In the genomic region with DNA sequence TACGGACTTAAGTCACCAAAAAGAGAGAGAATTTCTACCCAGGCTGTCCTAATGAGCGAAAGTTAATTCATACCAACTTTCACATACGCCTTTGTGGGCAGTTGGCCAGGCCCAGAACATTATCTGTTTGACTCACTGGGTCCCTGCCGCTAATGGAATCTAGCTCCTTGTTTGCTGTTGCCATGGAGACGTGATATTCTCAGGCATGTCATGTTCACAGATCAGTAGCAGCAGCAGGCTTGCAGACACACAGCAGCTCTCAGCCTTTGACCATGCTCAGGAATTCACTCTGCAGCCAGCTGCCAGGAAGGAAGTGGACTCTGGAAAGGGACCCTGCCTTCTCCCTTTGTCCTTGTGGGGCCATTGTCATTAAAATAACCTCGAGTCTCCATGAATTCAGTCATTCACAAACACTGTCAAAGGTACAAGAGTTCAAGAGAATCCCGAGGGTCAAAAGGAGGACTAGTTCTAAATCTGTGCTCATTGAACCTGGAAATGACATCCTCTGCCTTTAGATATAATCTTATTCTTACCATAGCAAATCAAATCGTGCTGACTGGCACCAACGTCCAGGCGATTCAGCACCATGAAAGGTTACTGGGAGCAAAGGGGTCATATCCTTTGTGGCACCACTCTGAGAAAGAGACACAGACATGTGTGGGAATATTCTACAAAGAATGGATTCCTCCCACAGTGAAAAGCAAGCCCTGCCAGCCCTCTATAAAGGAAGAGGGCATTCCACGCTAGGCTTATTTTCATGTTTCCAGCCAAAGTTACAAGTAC, we compare ENCODE assay signal across 8 mouse cellular contexts.
DNase-seq lines count a peak whose midpoint lies in the region; ATAC-seq lines count a peak whose summit lies in the region.

No protein-coding gene starts in this region.

- H3K9ac ChIP-seq in kidney, embryonic 14.5 days (ENCODE audit: low read depth, low read length), result no peak overlapping the region
- H3K9ac ChIP-seq in limb, embryonic 11.5 days (ENCODE audit: low read length), result no peak overlapping the region
- H3K9ac ChIP-seq in midbrain, embryonic 15.5 days, result no peak overlapping the region

- H3K9me3 ChIP-seq in heart, embryonic 10.5 days, result no peaks in the 10 kb centered on the region
- no peaks in the 10 kb centered on the region for H3K9me3 ChIP-seq in kidney, embryonic 14.5 days (ENCODE audit: control insufficient read depth, low read length)
- no peaks in the 10 kb centered on the region for H3K9me3 ChIP-seq in limb, embryonic 11.5 days (ENCODE audit: control insufficient read depth, low read length)
- no peaks in the 10 kb centered on the region for H3K9me3 ChIP-seq in midbrain, embryonic 15.5 days

- no peak overlapping the region for H3K4me3 ChIP-seq in heart, embryonic 10.5 days
- H3K4me3 ChIP-seq in kidney, embryonic 14.5 days (ENCODE audit: low read length), result no peak overlapping the region
- H3K4me3 ChIP-seq in limb, embryonic 11.5 days (ENCODE audit: low read depth, low read length), result no peak overlapping the region
- H3K4me3 ChIP-seq in midbrain, embryonic 15.5 days, result no peak overlapping the region

- H3K36me3 ChIP-seq in heart, embryonic 10.5 days, result no peaks in the 10 kb centered on the region
- no peaks in the 10 kb centered on the region for H3K36me3 ChIP-seq in kidney, embryonic 14.5 days (ENCODE audit: control insufficient read depth, insufficient read depth, low read length)
- no peaks in the 10 kb centered on the region for H3K36me3 ChIP-seq in limb, embryonic 11.5 days (ENCODE audit: control insufficient read depth, insufficient read depth, low read length)
- H3K36me3 ChIP-seq in midbrain, embryonic 15.5 days (replicated peaks), result no peaks in the 10 kb centered on the region

- peak; percentile 94 for ATAC-seq in kidney, embryonic 14.5 days (ENCODE audit: low FRiP score, low TSS enrichment)
- ATAC-seq in limb, embryonic 11.5 days (ENCODE audit: insufficient number of reproducible peaks, low FRiP score, low TSS enrichment, low read depth), result peak; percentile 31; the same call in 1 of the 2 replicates
- ATAC-seq in midbrain, embryonic 15.5 days (replicated peaks), result peak; percentile 95

- DNase-seq in Muller cell, postnatal 12 days (ENCODE audit: inconsistent ontology term), result peak; percentile 96
- DNase-seq in embryo, embryonic 10.5 days (ENCODE audit: low spot score), result peak; percentile 95
- peak; percentile 95 for DNase-seq in heart, embryonic 10.5 days (ENCODE audit: low spot score)
- DNase-seq in limb, embryonic 11.5 days (ENCODE audit: low spot score), result peak; percentile 58
- DNase-seq in testis, postnatal 14 days (ENCODE audit: low spot score), result peak; percentile 22
- no peak for DNase-seq in cerebellum, adult 8-10 months

- no peaks in the 10 kb centered on the region for H3K27me3 ChIP-seq in heart, embryonic 10.5 days (ENCODE audit: insufficient read depth, poor library complexity, severe bottlenecking)
- no peaks in the 10 kb centered on the region for H3K27me3 ChIP-seq in kidney, embryonic 14.5 days (ENCODE audit: control insufficient read depth, insufficient read depth, low read length)
- no peaks in the 10 kb centered on the region for H3K27me3 ChIP-seq in limb, embryonic 11.5 days (ENCODE audit: control insufficient read depth, insufficient read depth, low read length)
- H3K27me3 ChIP-seq in midbrain, embryonic 15.5 days (replicated peaks), result no peaks in the 10 kb centered on the region

- H3K4me2 ChIP-seq in kidney, embryonic 14.5 days (replicated peaks; ENCODE audit: low read depth, low read length), result no peak overlapping the region; the same call in 1 of the 2 replicates
- H3K4me2 ChIP-seq in limb, embryonic 11.5 days (ENCODE audit: low read depth, severe bottlenecking), result no peak overlapping the region
- peak overlapping the region; percentile 33 for H3K4me2 ChIP-seq in midbrain, embryonic 15.5 days

- peaks cover 14% of the 10 kb centered on the region for H3K4me1 ChIP-seq in heart, embryonic 10.5 days
- peaks cover 8% of the 10 kb centered on the region for H3K4me1 ChIP-seq in kidney, embryonic 14.5 days (ENCODE audit: control insufficient read depth, insufficient read depth, low read length)
- no peaks in the 10 kb centered on the region; the same call in 1 of the 2 replicates for H3K4me1 ChIP-seq in limb, embryonic 11.5 days (ENCODE audit: control insufficient read depth, insufficient read depth, low read length)
- H3K4me1 ChIP-seq in midbrain, embryonic 15.5 days, result peaks cover 23% of the 10 kb centered on the region

- peak overlapping the region; percentile 86 for H3K27ac ChIP-seq in heart, embryonic 10.5 days
- H3K27ac ChIP-seq in kidney, embryonic 14.5 days (ENCODE audit: low read depth, low read length), result no peak overlapping the region
- no peak overlapping the region for H3K27ac ChIP-seq in limb, embryonic 11.5 days (replicated peaks; ENCODE audit: low read depth, low read length)
- peak overlapping the region; percentile 78 for H3K27ac ChIP-seq in midbrain, embryonic 15.5 days

- 20% methylated on average over 11 of the region's 11 CpGs for WGBS in heart, embryonic 10.5 days
- 17% methylated on average over 11 of the region's 11 CpGs for WGBS in kidney, embryonic 14.5 days
- 34% methylated on average over 11 of the region's 11 CpGs for whole genome bisulfite sequencing in limb, embryonic 11.5 days
- WGBS in midbrain, embryonic 15.5 days, result 2% methylated on average over 11 of the region's 11 CpGs

Comparison
In these comparisons a context has a peak if more than half of its experiments do, and no peak if none do; other contexts are left out.
1. H3K27ac ChIP-seq: peak in heart, embryonic 10.5 days (single experiment) and midbrain, embryonic 15.5 days (single experiment); none in kidney, embryonic 14.5 days (single experiment) and limb, embryonic 11.5 days (single experiment).
2. ATAC-seq: peak in every context shown above with its lines; median percentile 95 in midbrain, embryonic 15.5 days; 94 in kidney, embryonic 14.5 days; 31 in limb, embryonic 11.5 days.